Mouse (Mus musculus) bone marrow macrophage, adult 2 months (primary cell): ENCODE data around the gene Gm9044. TPM values are rescaled to one million over a fixed set of nuclear protein-coding genes. Genes with fewer than 3 reads are reported as not detected.
"Not testable (repeated sequence)": the region's sequence is repeated elsewhere in the genome, so short reads cannot be mapped to it uniquely, and the experiment has no call there.

Source experiments
- H3K27ac ChIP-seq: 2 replicates; pipeline ENCODE4 v1.5.1; 2012; ENCODE audit warnings: low read depth, low read length; ENCODE audit not compliant: insufficient read depth
- H3K4me1 ChIP-seq: 2 replicates; pipeline ENCODE4 v1.6.1; 2012; ENCODE audit warnings: low read length; ENCODE audit not compliant: control insufficient read depth, insufficient read depth
- H3K4me3 ChIP-seq: 2 replicates; pipeline ENCODE4 v1.5.1; 2012; ENCODE audit warnings: mild to moderate bottlenecking, low read length, moderate library complexity; ENCODE audit not compliant: insufficient read depth
- CTCF ChIP-seq: IDR thresholded peaks from 2 replicates; pipeline ENCODE4 v1.5.1; 2012; ENCODE audit warnings: low read depth, mild to moderate bottlenecking, low read length, moderate library complexity
- POLR2A ChIP-seq: IDR thresholded peaks from 2 replicates; pipeline ENCODE4 v1.6.1; 2012; ENCODE audit warnings: mild to moderate bottlenecking, low read depth, low read length, borderline replicate concordance
- polyA plus RNA-seq: library from polyadenylated mRNA; stranded (reverse); fragments of >200 nt; gene quantifications from 2 replicates; pipeline ENCODE4 v1.2.4, GENCODE M21; 2012; ENCODE audit not compliant: missing spikeins, insufficient read depth, insufficient read length

The Gm9044 gene
- polyA plus RNA-seq = not detected in 2 replicates

DNA sequence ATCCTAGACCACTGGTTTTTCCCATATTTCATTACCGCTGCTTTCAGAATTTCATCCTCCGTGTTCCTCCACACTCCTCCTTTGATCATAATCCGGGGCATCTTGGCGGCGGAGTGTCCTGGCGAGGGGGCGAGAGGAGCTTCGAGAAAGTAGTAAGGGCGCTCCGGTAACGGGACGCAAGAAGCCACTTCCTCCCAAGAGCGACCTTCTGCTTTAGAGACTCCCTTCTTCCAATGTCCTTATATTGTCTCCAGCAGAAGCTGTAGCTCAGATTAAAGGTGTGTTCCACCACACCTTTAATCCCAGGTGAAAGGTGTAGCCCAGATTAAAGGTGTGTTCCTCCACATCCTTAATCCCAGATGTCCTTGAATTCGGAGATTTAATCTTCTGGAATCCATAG is at the start of gene Gm9044:
Gene Gm9044, minus strand, starts transcription at position 101 of the 400 bp plus-strand sequence.
- H3K4me3 ChIP-seq, H3K4me1 ChIP-seq, H3K27ac ChIP-seq: not testable (repeated sequence)

DNA sequence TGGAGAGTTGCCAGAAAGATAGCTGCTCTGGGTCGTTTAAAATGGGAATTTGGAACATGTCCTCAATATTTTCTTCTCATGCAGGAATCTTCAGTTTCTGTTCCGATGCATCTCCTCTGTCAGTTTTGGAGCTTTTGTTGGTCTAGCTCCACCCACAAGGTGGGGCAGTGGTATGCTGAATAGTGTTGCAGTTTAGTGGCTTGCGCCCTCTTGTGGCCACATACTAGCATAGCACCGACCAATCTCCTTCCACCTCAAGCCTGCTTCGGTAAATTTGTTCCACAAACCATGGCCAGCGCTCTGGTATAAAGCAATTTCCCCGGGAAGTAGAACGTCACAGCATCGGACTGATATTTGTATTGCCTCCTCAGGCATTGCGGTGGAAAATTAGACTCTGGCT is 38.2 kb upstream of the Gm9044 start:
- TF ChIP-seq CTCF (peak; percentile 88), POLR2A (no peak)
- Histone ChIP-seq H3K4me1 (no peaks in the 10 kb centered on the region), H3K4me3 (no peak overlapping the region), H3K27ac (no peak overlapping the region)

DNA sequence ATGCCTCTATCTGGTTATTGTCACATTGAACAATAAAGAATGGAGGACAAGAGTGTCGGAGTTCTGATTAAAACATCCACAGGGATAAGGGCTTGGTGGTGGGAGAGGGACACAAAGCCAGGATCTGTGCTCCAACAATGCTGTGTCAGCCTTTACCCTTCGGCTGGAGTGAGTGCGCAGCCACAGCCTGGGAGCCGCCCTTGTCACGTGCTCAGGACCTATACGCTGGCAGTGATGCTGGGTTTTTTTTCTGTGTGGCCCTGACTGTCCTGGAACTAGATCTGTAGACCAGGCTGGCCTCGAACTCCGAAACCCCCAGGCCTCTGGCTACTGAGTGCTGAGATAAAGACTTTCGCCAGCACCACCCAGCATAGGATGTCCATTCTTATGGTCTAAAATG is 37.3 kb upstream of the Gm9044 start:
- H3K27ac ChIP-seq = no peak overlapping the region
- no peaks in the 10 kb centered on the region for H3K4me1 ChIP-seq
- H3K4me3 ChIP-seq = no peak overlapping the region

DNA sequence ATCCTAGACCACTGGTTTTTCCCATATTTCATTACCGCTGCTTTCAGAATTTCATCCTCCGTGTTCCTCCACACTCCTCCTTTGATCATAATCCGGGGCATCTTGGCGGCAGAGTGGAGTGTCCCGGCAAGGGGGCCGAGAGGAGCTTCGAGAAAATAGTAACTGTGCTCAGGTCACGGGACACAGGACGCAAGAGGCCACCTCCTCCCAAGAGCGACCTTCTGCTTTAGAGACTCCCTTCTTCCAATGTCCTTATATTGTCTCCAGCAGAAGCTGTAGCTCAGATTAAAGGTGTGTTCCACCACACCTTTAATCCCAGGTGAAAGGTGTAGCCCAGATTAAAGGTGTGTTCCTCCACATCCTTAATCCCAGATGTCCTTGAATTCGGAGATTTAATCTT is 21.8 kb upstream of the Gm9044 start, which contains the start of gene Gm9049:
Gene Gm9049, minus strand, starts transcription at position 101 of the 400 bp plus-strand sequence.
- H3K4me3 ChIP-seq, H3K4me1 ChIP-seq, H3K27ac ChIP-seq: not testable (repeated sequence)

More for the DNA sequence above, 37.3 kb upstream of the Gm9044 start:
- TF ChIP-seq CTCF = no peak
- TF ChIP-seq POLR2A = no peak

DNA sequence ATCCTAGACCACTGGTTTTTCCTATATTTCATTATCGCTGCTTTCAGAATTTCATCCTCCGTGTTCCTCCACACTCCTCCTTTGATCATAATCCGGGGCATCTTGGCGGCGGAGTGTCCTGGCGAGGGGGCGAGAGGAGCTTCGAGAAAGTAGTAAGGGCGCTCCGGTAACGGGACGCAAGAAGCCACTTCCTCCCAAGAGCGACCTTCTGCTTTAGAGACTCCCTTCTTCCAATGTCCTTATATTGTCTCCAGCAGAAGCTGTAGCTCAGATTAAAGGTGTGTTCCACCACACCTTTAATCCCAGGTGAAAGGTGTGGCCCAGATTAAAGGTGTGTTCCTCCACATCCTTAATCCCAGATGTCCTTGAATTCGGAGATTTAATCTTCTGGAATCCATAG is 16.4 kb upstream of the Gm9044 start, which contains the start of gene Gm9048:
Gene Gm9048, minus strand, starts transcription at position 101 of the 400 bp plus-strand sequence.
- H3K4me3 ChIP-seq, H3K27ac ChIP-seq, H3K4me1 ChIP-seq: not testable (repeated sequence)

DNA sequence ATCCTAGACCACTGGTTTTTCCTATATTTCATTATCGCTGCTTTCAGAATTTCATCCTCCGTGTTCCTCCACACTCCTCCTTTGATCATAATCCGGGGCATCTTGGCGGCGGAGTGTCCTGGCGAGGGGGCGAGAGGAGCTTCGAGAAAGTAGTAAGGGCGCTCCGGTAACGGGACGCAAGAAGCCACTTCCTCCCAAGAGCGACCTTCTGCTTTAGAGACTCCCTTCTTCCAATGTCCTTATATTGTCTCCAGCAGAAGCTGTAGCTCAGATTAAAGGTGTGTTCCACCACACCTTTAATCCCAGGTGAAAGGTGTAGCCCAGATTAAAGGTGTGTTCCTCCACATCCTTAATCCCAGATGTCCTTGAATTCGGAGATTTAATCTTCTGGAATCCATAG is 10.9 kb upstream of the Gm9044 start, which contains the start of gene Gm9046:
Gene Gm9046, minus strand, starts transcription at position 101 of the 400 bp plus-strand sequence.
- not testable (repeated sequence) for H3K4me1 ChIP-seq, H3K4me3 ChIP-seq, H3K27ac ChIP-seq

DNA sequence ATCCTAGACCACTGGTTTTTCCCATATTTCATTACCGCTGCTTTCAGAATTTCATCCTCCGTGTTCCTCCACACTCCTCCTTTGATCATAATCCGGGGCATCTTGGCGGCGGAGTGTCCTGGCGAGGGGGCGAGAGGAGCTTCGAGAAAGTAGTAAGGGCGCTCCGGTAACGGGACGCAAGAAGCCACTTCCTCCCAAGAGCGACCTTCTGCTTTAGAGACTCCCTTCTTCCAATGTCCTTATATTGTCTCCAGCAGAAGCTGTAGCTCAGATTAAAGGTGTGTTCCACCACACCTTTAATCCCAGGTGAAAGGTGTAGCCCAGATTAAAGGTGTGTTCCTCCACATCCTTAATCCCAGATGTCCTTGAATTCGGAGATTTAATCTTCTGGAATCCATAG is 5.5 kb upstream of the Gm9044 start, which contains the start of gene Gm9045:
Gene Gm9045, minus strand, starts transcription at position 101 of the 400 bp plus-strand sequence.
- not testable (repeated sequence) for H3K4me1 ChIP-seq, H3K27ac ChIP-seq, H3K4me3 ChIP-seq

DNA sequence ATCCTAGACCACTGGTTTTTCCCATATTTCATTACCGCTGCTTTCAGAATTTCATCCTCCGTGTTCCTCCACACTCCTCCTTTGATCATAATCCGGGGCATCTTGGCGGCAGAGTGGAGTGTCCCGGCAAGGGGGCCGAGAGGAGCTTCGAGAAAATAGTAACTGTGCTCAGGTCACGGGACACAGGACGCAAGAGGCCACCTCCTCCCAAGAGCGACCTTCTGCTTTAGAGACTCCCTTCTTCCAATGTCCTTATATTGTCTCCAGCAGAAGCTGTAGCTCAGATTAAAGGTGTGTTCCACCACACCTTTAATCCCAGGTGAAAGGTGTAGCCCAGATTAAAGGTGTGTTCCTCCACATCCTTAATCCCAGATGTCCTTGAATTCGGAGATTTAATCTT is 5.3 kb downstream of the Gm9044 start, which contains the start of gene Gm9040:
Gene Gm9040, minus strand, starts transcription at position 101 of the 400 bp plus-strand sequence.
- H3K4me1 ChIP-seq, H3K27ac ChIP-seq, H3K4me3 ChIP-seq: not testable (repeated sequence)

DNA sequence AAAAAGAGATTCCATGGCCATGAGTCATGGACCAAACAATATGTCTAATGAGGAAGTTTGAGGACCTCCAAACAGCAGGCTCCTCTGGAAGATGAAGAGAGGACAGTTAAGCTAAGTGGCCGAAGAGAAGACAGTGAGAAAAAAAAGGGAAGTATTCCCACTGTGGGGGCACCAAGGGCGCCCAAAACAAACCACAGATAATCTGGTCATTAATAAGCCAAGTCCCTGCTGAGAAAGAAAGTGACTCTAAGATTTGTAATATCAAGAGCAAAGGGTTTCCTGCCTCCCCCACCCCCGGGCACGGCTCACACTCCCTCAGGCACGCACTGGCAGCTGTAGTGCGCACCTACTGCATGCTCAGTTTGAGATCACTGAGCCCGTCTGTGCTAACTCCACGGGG is 13.2 kb downstream of the Gm9044 start:
- Histone ChIP-seq H3K27ac (no peak overlapping the region), H3K4me1 (peaks cover 8% of the 10 kb centered on the region), H3K4me3 (no peak overlapping the region)
- no peak for TF ChIP-seq POLR2A
- TF ChIP-seq CTCF = no peak

DNA sequence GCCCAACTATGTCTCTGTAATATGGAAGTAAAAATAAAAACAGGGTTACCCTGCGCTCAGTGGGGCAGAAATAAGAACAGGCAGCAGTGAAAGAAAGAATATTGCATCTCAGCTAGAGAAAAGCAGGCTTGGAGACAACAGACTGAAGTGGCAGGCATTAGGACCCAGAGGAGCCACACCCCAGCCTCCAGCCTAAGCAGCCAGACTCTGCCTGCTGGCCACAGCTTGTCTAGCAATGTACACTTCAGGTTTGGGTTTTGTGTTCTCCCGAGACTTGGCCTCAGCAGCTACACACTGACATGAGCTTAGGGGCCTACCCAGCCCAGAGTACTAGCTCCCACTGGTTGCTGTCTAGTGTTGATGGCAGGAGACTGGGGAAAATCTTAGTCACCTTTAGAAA is 30.1 kb downstream of the Gm9044 start:
- H3K27ac ChIP-seq, H3K4me1 ChIP-seq, H3K4me3 ChIP-seq: not testable (repeated sequence)

DNA sequence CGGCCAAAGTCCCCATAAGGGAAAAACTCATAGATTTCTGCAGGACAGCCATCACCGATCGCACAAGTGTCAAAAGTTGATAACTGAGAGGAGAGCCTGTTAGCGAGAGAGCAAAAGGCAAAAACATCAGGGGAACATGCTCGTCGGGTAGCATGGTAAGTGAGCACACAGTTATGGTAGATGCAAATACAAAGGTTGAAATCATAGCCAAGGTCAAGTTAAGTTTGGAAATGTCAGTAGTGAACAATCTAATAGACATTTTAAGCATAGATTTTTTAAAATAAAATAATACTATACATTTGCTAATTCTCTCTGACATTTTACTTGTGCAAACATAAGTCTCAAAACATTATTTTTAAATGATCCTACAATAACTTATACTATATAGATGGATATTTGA is 37.3 kb downstream of the Gm9044 start, which contains the start of gene Iltifb:
Gene Iltifb, minus strand, starts transcription at position 101 of the 400 bp plus-strand sequence.
- Histone ChIP-seq H3K4me3 (no peak within 1 kb of the TSS), H3K27ac (no peak within 1 kb of the TSS), H3K4me1 (no peaks in the 10 kb centered on the region)
- no peak for TF ChIP-seq POLR2A
- TF ChIP-seq CTCF = no peak

DNA sequence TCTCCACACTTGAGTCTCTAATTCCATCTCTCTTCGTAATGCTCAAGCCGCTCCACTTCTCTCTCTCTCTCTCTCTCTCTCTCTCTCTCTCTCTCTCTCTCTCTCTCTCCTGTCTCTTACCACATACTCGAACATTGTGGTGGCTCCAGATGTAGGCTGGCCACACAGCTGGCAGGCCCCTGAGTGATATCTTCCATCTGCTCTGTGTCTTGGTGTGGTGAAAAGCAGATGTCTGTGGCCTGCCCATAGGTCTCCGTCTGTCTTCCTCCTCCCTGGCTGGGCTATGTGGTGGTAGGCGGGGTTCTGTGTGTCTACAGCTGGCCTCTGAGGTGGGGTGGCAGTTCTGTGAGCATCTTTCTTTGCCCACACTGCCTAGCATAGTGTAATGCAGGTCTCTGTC is 49.2 kb downstream of the Gm9044 start:
- not testable (repeated sequence) for H3K4me1 ChIP-seq, H3K4me3 ChIP-seq, H3K27ac ChIP-seq

DNA sequence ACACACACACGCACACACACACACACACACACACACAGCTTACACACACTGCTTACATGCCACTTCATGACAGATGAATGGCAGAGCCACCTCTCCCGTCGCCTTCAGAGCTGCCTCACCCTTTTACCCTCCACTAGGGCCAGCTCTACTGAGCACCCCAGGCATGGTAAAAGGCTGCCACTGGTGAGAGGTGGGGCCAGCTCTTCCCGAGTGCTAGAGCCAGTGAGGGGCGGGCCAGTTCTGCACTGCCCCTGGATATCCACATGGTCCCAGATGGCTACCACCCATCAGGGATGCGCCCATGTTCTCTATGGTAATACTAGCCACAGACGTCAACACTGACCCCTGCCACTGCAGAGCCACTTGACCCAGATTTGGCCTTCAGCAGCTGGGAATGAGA is 49.6 kb downstream of the Gm9044 start:
- H3K27ac ChIP-seq, H3K4me3 ChIP-seq, H3K4me1 ChIP-seq: not testable (repeated sequence)
